Mouse (Mus musculus) naive thymus-derived CD4-positive, alpha-beta T cell, adult 2 months (primary cell): ENCODE data around the gene H2-M9.

ENCODE experiments used
- DNase-seq: peaks from one replicate; pipeline ENCODE4 v3.0.0-alpha.2; 2011; ENCODE audit warnings: low read depth

Gene H2-M9

DNA sequence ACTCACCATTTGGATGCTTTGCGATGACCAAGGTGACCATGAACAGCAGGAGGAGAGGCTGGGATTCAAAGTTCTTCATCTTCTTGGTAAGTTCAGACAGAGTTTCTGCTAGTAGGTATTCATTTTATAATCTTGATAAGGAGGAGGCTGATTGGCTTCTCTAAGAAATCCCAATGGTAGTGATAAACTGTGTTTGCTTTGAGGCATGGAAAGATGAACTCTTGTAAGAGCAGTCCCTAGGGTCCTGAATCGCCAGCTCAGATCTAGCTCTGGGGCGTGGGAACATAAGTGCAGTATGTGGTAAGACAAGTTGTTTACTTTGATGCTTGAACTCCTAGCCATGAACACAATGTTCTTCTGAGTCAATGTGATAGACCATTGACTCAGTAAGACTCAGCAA is at the start of gene H2-M9:
H2-M9 (minus strand) TSS at position 101 of the 400 bp plus-strand sequence.
- DNase-seq = no peak

DNA sequence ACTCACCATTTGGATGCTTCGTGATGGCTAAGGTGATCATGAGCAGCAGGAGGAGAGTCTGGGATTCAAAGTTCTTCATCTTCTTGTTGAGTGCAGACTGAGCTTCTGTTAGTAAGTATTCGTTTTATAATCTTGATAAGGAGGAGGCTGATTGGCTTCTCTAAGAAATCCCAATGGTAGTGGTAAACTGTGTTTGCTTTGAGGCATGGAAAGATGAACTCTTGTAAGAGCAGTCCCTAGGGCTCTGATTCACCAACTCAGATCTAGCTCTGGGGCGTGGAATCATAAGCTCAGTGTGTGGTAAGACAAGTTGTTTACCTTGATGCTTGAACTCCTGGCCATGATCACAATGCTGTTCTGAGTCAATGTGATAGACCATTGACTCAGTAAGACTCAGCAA is 29.7 kb upstream of the H2-M9 start, which contains the start of gene H2-M1:
H2-M1 (minus strand) TSS at position 101 of the 400 bp plus-strand sequence.
- DNase-seq = no peak
